Mouse (Mus musculus): ENCODE data around the gene Pex1.

- TF ChIP-seq CTCF (IDR thresholded peaks at IDR 0.05; ENCODE audit: low read depth) (no peak), EP300 (IDR thresholded peaks at IDR 0.05; ENCODE audit: low read depth) (no peak)
Observed at GRCm38 (mm10) chr5:3633951-3634350, 38.1 kb downstream of the Pex1 start.
